Mouse (Mus musculus): ENCODE results near the gene Rusc2.

GRCm38 (mm10) chr4:43371406-43371805, 10.4 kb upstream of the Rusc2 start:
- TF ChIP-seq EP300 (optimal IDR thresholded peaks at IDR 0.05): no peak
- no peak for TF ChIP-seq CTCF (IDR thresholded peaks at IDR 0.05; ENCODE audit: low read depth)

Data from stomach, postnatal 0 days (tissue).